Mouse (Mus musculus) spleen, adult 18-20 months (tissue): ENCODE results near the gene Exd1.

Source experiments
- DNase-seq, 2 experiments: peaks; one replicate each; pipeline ENCODE4 v3.0.0; 2022; ENCODE audit warnings: mixed read lengths in 2 of 2

Gene Exd1

GRCm38 (mm10) chr2:119547522-119548370 is at the start of gene Exd1, which contains the start of gene Chp1:
Gene Exd1 (minus strand): TSS chr2:119547627.
Gene Chp1 (plus strand): TSS chr2:119547697.
- peak; percentile 96 to 97 for DNase-seq

- DNase-seq = no peak
Observed at GRCm38 (mm10) chr2:119596781-119597330, 49.4 kb upstream of the Exd1 start.

DNA sequence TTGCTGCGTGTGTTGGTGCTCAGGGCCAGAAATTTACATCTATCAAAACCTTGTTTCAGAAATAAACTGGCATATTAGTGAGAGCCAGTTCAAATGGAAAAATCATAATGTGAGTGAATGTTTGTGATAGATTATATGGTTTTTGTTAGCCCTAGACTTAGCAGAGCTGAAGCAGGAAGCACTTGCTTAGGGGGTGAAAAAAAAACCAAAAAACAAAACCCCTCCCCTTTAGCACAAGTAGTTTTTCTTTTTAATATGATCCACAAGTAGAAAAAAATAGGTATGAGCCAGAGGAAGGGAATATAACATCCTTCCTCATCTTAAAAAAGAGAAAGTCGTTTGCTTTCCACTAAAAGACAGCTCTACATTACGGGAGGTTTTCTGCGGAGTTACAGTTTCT is 47.9 kb upstream of the Exd1 start:
- no peak for DNase-seq

DNA sequence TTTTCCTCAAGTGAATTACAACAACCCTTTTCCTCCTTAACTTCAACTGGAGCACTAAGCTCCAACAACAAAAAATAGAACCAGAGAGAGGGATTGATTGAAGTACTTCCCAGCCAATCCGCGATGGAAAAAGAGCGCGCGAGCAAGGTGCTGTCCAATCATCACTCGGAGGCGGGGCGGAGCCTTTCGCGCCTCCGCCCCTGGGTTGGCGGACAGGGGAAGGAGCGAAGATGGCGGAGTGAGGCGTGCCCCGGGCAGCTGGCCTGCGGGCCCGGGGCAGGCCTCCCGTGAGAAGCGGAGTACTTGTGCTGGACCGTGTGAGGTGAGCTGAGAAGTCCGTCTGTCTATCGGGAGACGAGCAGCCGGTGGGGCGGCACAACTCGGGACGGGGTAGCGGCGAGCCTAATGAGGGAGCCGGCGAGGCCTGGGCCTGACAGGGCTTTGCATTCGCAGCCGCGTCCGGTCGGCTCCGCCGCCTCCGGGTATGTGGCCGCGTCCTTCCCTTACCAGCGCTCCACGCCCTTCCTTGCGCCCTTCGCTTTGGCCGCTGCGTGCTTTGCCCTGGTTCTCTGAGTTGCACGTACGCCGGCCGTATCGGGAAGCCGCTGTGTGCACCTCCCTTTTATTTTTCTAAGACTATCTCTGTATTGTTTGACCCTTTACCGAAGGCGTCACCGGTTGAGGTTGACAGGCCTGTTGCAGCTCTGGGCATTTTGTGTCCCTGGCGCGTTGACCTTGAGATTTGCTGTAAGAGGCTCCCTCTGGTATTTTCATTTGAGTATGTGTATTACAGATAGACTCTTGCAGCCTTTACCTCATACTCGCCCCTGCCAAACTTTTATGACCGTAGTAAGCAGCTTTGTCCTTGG is 46.9 kb upstream of the Exd1 start:
- DNase-seq = peak; percentile 87 to 94

- no peak for DNase-seq
Observed at GRCm38 (mm10) chr2:119593765-119594112, 46.3 kb upstream of the Exd1 start.

DNA sequence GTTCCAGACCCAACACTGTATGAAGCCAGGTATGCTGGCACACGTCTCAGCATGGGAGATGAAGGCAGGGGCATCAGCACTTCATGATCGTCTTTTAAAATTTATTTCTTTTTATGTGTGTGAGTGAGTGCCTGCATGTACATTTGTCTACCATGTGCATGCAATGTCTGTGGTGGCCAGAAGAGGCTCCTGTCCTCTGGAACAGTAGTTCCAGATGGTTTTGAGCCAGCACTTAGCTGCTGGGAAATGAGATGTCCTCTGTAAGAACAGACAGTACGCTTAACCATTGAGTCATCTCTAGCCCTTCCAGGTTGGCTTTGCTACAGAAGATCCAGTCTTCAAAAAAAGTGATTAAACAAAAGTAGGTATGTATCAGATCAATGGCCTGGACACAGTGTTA is 43.8 kb upstream of the Exd1 start:
- DNase-seq = no peak

DNA sequence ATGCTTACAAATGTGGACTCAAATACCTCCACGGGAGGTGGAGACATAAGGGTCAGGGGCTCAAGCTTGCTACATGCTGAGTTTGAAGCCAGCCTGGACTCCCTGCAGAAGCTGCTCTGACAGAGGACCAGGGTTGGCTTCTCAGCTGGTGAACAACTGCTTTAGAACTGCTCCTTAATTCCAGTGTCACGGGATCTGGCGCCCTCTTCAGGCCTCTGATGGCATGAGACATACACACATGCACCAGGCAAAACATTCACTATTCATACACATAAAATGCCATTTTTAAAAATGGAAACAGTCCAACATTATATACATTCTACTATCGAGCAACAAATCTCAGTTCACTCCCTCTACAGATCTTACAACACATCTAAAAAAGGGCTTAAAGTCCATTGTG is 40.0 kb upstream of the Exd1 start:
- peak; percentile 46 to 78 for DNase-seq

GRCm38 (mm10) chr2:119584282-119584681 is 36.9 kb upstream of the Exd1 start:
- DNase-seq = no peak

- DNase-seq = no peak
Observed at GRCm38 (mm10) chr2:119583439-119583838, 36.0 kb upstream of the Exd1 start.

DNA sequence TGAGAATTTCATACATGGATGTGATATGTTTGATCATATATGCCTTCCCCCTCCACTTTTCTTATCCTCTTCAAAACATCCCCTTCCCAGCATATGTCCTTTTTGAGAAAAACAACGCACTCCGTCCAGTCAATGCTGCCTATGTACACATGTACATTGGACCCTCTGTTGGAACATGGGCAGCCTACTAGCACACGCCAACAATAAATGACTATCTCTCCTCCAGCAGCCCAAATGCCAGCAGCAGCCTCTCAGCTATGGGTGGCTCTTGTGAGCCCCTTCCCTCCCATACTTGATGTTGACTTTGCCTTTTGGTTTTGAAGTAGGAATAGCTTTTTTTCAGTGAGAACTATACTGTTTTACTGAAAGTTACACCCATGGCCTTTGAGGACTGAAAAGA is 34.1 kb upstream of the Exd1 start:
- no peak for DNase-seq

DNA sequence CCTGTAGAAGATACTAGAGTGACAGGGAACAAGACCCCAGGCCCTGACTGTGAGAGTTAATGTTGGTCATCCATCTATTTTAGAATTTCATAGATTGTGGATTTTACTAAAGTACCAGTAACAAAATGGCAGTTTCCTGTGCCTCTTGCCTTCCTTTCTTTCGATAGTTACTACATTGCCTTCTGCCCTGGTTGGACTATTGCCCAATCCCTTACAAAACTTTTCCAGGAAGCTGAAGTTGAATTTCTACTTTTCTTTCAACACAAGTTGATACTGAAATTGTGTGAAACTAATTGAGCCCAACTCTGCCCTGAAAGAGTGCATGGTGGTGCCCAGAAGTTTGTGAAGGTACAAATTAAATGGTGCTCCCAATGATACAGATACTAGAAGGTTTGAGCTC is 25.0 kb upstream of the Exd1 start:
- DNase-seq = no peak

DNA sequence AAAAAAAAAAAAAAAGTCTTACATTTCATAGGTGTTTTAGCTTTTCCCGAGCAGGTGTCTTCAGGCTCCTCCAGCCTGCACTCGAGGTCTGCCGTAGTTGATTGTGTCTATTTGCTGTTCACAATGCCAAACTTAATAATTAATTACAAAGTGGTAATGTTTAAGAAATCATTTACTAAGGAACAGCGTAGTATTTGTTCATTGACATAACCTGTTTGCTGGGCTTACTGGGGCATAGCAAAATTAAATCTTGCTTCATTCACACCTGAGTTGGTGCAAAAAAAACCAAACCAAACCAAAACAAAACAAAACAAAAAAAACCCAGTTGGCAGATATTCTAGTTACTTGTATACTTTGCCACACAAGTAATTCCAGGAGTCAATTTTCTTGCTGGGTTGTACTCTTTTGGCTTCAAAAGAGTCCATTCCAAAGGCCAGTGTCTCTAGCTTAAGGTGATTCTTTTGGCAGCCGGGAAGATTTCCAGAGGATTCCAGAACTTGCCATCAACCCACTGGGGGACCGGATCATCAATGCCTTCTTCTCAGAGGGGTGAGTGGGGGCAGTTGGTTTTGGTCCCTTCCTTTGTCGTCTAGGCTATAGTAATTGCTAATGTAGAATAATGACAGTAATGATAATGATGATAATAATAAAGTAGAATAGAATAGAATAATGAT is 18.9 kb upstream of the Exd1 start:
- DNase-seq = no peak

GRCm38 (mm10) chr2:119565284-119565683 is 17.9 kb upstream of the Exd1 start:
- DNase-seq = no peak

DNA sequence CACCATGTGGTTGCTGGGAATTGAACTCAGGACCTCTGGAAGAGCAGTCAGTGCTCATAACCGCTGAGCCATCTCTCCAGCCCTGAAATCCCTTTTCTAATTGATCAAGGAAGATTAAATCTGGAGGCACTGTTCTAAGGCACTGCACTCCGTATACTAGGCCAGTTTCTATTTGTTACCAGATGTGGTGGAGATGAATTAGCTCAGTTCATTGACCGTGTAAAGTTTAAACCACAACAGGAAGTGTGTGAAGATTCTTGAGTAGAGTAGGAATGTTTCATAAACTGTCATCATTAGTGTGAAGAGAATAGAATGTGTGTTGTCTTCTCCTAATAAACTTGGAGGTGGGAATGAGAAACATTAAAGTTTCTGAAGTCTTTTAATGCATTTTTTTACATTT is 14.4 kb upstream of the Exd1 start:
- no peak for DNase-seq

- peak; percentile 8 to 21 for DNase-seq
Observed at GRCm38 (mm10) chr2:119558737-119559340, 11.4 kb upstream of the Exd1 start.

GRCm38 (mm10) chr2:119558039-119558438 is 10.6 kb upstream of the Exd1 start:
- DNase-seq = no peak

GRCm38 (mm10) chr2:119549678-119550077 is 2.3 kb upstream of the Exd1 start:
- DNase-seq = no peak

- no peak for DNase-seq
Observed at GRCm38 (mm10) chr2:119548691-119549090, 1.3 kb upstream of the Exd1 start.

DNA sequence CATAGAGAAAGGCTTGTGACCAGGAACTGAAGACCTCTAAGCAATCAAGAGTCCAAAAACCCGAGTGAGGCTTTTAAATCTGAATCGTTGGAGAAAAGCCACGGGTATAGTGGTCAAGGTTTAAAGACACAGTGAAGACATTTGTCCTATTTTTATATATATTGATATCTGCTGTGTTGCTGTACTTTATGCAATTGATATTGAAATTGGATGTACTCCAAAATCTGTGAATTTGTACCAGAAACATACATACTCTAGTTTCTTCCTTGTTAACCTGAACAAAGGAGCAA is 889 bp upstream of the Exd1 start:
- DNase-seq = no peak

DNA sequence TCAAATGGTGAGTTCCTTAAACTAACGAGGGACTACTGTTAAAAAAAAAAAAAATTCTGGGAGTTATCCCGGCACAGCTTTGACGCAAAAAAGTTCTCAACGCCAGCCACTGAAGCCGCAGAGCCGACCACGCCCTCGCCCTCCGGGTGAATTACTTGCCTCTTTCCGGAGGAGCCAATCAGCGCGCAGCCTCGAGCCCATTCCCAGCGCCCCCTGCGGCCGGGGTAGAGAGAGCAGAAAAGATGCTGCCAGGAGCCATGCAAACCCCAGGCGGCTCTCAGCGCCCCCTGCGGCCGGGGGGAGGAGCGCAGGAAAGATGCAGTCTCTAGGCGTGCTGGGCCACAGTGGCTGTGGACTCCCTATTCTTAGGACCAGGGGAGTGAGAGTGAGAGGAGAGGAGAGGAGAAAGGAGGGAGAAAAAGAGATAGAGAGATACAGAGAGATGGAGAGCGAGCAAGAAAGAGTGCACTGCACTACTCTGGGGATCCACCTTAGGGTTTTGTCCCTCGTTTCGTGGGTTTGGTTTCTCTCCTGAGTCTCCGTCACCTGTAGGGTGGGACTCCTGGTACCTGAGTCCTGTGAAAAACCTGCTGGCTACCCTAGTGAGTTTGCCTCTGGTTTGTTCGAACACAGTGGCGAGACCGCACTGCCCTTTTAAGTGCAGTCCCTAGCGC is 442 bp downstream of the Exd1 start:
- DNase-seq = peak; percentile 70 to 77

- DNase-seq = no peak
Observed at GRCm38 (mm10) chr2:119543656-119544055, 3.8 kb downstream of the Exd1 start.

GRCm38 (mm10) chr2:119542106-119542505 is 5.3 kb downstream of the Exd1 start:
- DNase-seq = peak; percentile 35 to 66
